In genomic region chrX:10215972-10216371, GRCm38 (mm10) we compare ENCODE assay signal across 8 mouse cellular contexts. TPM values are rescaled to one million over a fixed set of nuclear protein-coding genes. Genes with fewer than 3 reads are reported as not detected.
DNase-seq lines count a peak whose midpoint lies in the region; ATAC-seq and TF ChIP-seq lines count a peak whose summit lies in the region.

No protein-coding gene starts in this region.

- no peak for TF ChIP-seq CTCF in midbrain, postnatal 0 days (IDR thresholded peaks at IDR 0.05)

- H3K27ac ChIP-seq in hindbrain, embryonic 13.5 days: peak overlapping the region; percentile 83
- H3K27ac ChIP-seq in limb, embryonic 13.5 days: peak overlapping the region; percentile 61; the same call in 1 of the 2 replicates
- peak overlapping the region; percentile 83 for H3K27ac ChIP-seq in midbrain, postnatal 0 days (ENCODE audit: low read depth, low read length)

- 0 out of 2 replicates have a peak, but pooled peaks have one; percentile 3 for ATAC-seq in hindbrain, embryonic 13.5 days (ENCODE audit: low FRiP score)
- peak; percentile 37; the same call in 1 of the 2 replicates for ATAC-seq in limb, embryonic 13.5 days (ENCODE audit: low FRiP score, low read depth)
- ATAC-seq in midbrain, postnatal 0 days (ENCODE audit: low FRiP score): peak; percentile 53; the same call in 1 of the 2 replicates
- ATAC-seq in monocyte, adult 5-6 weeks (replicated peaks; ENCODE audit: insufficient number of reproducible peaks, low FRiP score, low TSS enrichment, poor library complexity, severe bottlenecking): no peak

- peak; percentile 19 for DNase-seq in kidney, adult 11 months
- no peak for DNase-seq in kidney, postnatal 4 days
- peak; percentile 5 for DNase-seq in ES-CJ7 (ENCODE audit: low read depth, low spot score)
- peak; percentile 8 for DNase-seq in embryo, embryonic 11.5 days (ENCODE audit: low read depth, low spot score)
- peak; percentile 56 for DNase-seq in midbrain, postnatal 0 days (ENCODE audit: low spot score)

- H3K9ac ChIP-seq in hindbrain, embryonic 13.5 days: peak overlapping the region; percentile 71
- H3K9ac ChIP-seq in limb, embryonic 13.5 days: peak overlapping the region; percentile 59
- H3K9ac ChIP-seq in midbrain, postnatal 0 days (replicated peaks; ENCODE audit: low read length, poor library complexity, severe bottlenecking): peak overlapping the region; percentile 67

- peak overlapping the region; percentile 50 for H3K4me3 ChIP-seq in hindbrain, embryonic 13.5 days
- H3K4me3 ChIP-seq in limb, embryonic 13.5 days: peak overlapping the region; percentile 52
- peak overlapping the region; percentile 54 for H3K4me3 ChIP-seq in midbrain, postnatal 0 days (ENCODE audit: low read depth, low read length)

- no peaks in the 10 kb centered on the region for H3K9me3 ChIP-seq in hindbrain, embryonic 13.5 days
- H3K9me3 ChIP-seq in limb, embryonic 13.5 days: no peaks in the 10 kb centered on the region
- H3K9me3 ChIP-seq in midbrain, postnatal 0 days (ENCODE audit: low read length): no peaks in the 10 kb centered on the region

- no peaks in the 10 kb centered on the region for H3K36me3 ChIP-seq in hindbrain, embryonic 13.5 days
- H3K36me3 ChIP-seq in limb, embryonic 13.5 days: no peaks in the 10 kb centered on the region
- no peaks in the 10 kb centered on the region for H3K36me3 ChIP-seq in midbrain, postnatal 0 days (ENCODE audit: insufficient read depth, low read length)

- WGBS in hindbrain, embryonic 13.5 days: 24% methylated on average over 16 of the region's 16 CpGs
- 17% methylated on average over 16 of the region's 16 CpGs for WGBS in limb, embryonic 13.5 days
- WGBS in midbrain, postnatal 0 days: 27% methylated on average over 16 of the region's 16 CpGs

- H3K27me3 ChIP-seq in hindbrain, embryonic 13.5 days: no peaks in the 10 kb centered on the region
- H3K27me3 ChIP-seq in limb, embryonic 13.5 days: no peaks in the 10 kb centered on the region
- no peaks in the 10 kb centered on the region for H3K27me3 ChIP-seq in midbrain, postnatal 0 days (ENCODE audit: insufficient read depth, low read length)

- peak overlapping the region; percentile 56 for H3K4me2 ChIP-seq in hindbrain, embryonic 13.5 days
- H3K4me2 ChIP-seq in limb, embryonic 13.5 days (replicated peaks): peak overlapping the region; percentile 58
- H3K4me2 ChIP-seq in midbrain, postnatal 0 days (ENCODE audit: low read depth, low read length, poor library complexity, severe bottlenecking): peak overlapping the region; percentile 34

- peaks cover 7% of the 10 kb centered on the region for H3K4me1 ChIP-seq in hindbrain, embryonic 13.5 days (replicated peaks)
- H3K4me1 ChIP-seq in limb, embryonic 13.5 days: no peaks in the 10 kb centered on the region
- no peaks in the 10 kb centered on the region for H3K4me1 ChIP-seq in midbrain, postnatal 0 days (ENCODE audit: insufficient read depth, low read length)

RNA-seq across cellular contexts. Expression of gene Rpgr, which starts 0.7 kb away (rescaled TPM):
- 45.0 and 45.6 TPM in 2 replicates for polyA plus RNA-seq in hindbrain, embryonic 13.5 days (2015; fragmentation: Nextera tagmentation; extraction: Ambion mirVana)
- 19.0 and 20.8 TPM in 2 replicates for polyA plus RNA-seq in limb, embryonic 13.5 days (2015; fragmentation: Nextera tagmentation; extraction: Ambion mirVana)
- total RNA-seq in midbrain, postnatal 0 days (2014; rRNA removed): 22.9 and 24.6 TPM in 2 replicates
- 25.4 and 28.4 TPM in 2 replicates for polyA plus RNA-seq in midbrain, postnatal 0 days (2015; fragmentation: Nextera tagmentation; extraction: Ambion mirVana)
- total RNA-seq in monocyte, adult 5-6 weeks (2017): 1.6 to 4.4 TPM (median 4.2 TPM) in 3 replicates

RNA-seq across cellular contexts. Expression of gene Otc, which starts 36.1 kb away (rescaled TPM):
- 0.09 TPM in 1 of 2 replicates, not detected in the other for polyA plus RNA-seq in hindbrain, embryonic 13.5 days (2015; fragmentation: Nextera tagmentation; extraction: Ambion mirVana)
- 0.15 TPM in 1 of 2 replicates, not detected in the other for polyA plus RNA-seq in limb, embryonic 13.5 days (2015; fragmentation: Nextera tagmentation; extraction: Ambion mirVana)
- not detected in 2 replicates for total RNA-seq in midbrain, postnatal 0 days (2014; rRNA removed)
- not detected in 2 replicates for polyA plus RNA-seq in midbrain, postnatal 0 days (2015; fragmentation: Nextera tagmentation; extraction: Ambion mirVana)
- not detected in 3 replicates for total RNA-seq in monocyte, adult 5-6 weeks (2017)

Comparison
In these comparisons a context has a peak if more than half of its experiments do, and no peak if none do; other contexts are left out.
1. DNase-seq: peak in kidney, adult 11 months (single experiment), ES-CJ7 (single experiment), embryo, embryonic 11.5 days (single experiment) and midbrain, postnatal 0 days (single experiment); none in kidney, postnatal 4 days (0 of 2).
2. Peak in every context shown above with its lines, with median percentiles within 50 percentile points of each other: H3K27ac ChIP-seq, H3K4me2 ChIP-seq, H3K4me3 ChIP-seq and H3K9ac ChIP-seq.